ENCODE assay signal across 9 mouse cellular contexts in genomic region chr2:77401438-77402235, GRCm38 (mm10).
A peak's percentile ranks its signal among the peaks of the same experiment; 100 is the strongest.
DNase-seq lines count a peak whose midpoint lies in the region; ATAC-seq and TF ChIP-seq lines count a peak whose summit lies in the region.
"Had no signal": no experiment of that assay in that cellular context is flagged by ENCODE, and none has a peak within 500 bp of the region (broad histone marks: within the 10 kb centered on the region; RNA-seq: fewer than 3 reads in every experiment).

No protein-coding gene starts in this region.

- ATAC-seq in heart, embryonic 13.5 days (ENCODE audit: extremely low read depth, insufficient number of reproducible peaks, low FRiP score, low TSS enrichment): no peak
- peak; percentile 74 for ATAC-seq in forebrain, embryonic 14.5 days
- peak; percentile 60 for ATAC-seq in midbrain, postnatal 0 days (ENCODE audit: low FRiP score)

- H3K4me1 ChIP-seq in heart, embryonic 13.5 days: peaks cover 12% of the 10 kb centered on the region
- H3K4me1 ChIP-seq in brown adipose tissue, adult 24 weeks (ENCODE audit: control insufficient read depth, insufficient read depth, insufficient read length, low read length): 0 out of 2 replicates have a peak, but pooled peaks cover 5% of the 10 kb centered on the region
- H3K4me1 ChIP-seq in forebrain, embryonic 14.5 days (ENCODE audit: control insufficient read depth, insufficient read depth, low read length): 0 out of 2 replicates have a peak, but pooled peaks cover 4% of the 10 kb centered on the region
- H3K4me1 ChIP-seq in midbrain, postnatal 0 days (ENCODE audit: insufficient read depth, low read length): peaks cover 10% of the 10 kb centered on the region; the same call in 1 of the 2 replicates

- peak; percentile 64 for TF ChIP-seq CTCF in midbrain, postnatal 0 days (IDR thresholded peaks at IDR 0.05)

- H3K27ac ChIP-seq in heart, embryonic 13.5 days (replicated peaks): no peak overlapping the region
- no peak overlapping the region for H3K27ac ChIP-seq in brown adipose tissue, adult 24 weeks (replicated peaks; ENCODE audit: low read depth, low read length)
- H3K27ac ChIP-seq in forebrain, embryonic 14.5 days (ENCODE audit: low read depth, low read length): 0 out of 2 replicates have a peak overlapping the region, but pooled peaks have one; percentile 52
- no peak overlapping the region for H3K27ac ChIP-seq in midbrain, postnatal 0 days (ENCODE audit: low read depth, low read length)

- no peaks in the 10 kb centered on the region for H3K36me3 ChIP-seq in heart, embryonic 13.5 days
- no peaks in the 10 kb centered on the region for H3K36me3 ChIP-seq in forebrain, embryonic 14.5 days (ENCODE audit: control insufficient read depth, insufficient read depth, low read length)
- no peaks in the 10 kb centered on the region for H3K36me3 ChIP-seq in midbrain, postnatal 0 days (ENCODE audit: insufficient read depth, low read length)

- no peaks in the 10 kb centered on the region for H3K9me3 ChIP-seq in heart, embryonic 13.5 days
- no peaks in the 10 kb centered on the region for H3K9me3 ChIP-seq in forebrain, embryonic 14.5 days (replicated peaks; ENCODE audit: control insufficient read depth, low read length)
- no peaks in the 10 kb centered on the region for H3K9me3 ChIP-seq in midbrain, postnatal 0 days (ENCODE audit: low read length)

- peak overlapping the region; percentile 58 for H3K9ac ChIP-seq in heart, embryonic 13.5 days
- H3K9ac ChIP-seq in forebrain, embryonic 14.5 days (ENCODE audit: low read length): 0 out of 2 replicates have a peak overlapping the region, but pooled peaks have one; percentile 5
- H3K9ac ChIP-seq in midbrain, postnatal 0 days (replicated peaks; ENCODE audit: low read length, poor library complexity, severe bottlenecking): no peak overlapping the region

- peak overlapping the region; percentile 64 for H3K4me2 ChIP-seq in heart, embryonic 13.5 days
- peak overlapping the region; percentile 42 for H3K4me2 ChIP-seq in forebrain, embryonic 14.5 days (ENCODE audit: low read length)
- peak overlapping the region; percentile 29 for H3K4me2 ChIP-seq in midbrain, postnatal 0 days (ENCODE audit: low read depth, low read length, poor library complexity, severe bottlenecking)

- intact Hi-C loops in heart, postnatal 14 days (cut with DNase I): no loop called here

- H3K27me3 ChIP-seq in heart, embryonic 13.5 days (replicated peaks): 0 out of 2 replicates have a peak, but pooled peaks cover 5% of the 10 kb centered on the region
- H3K27me3 ChIP-seq in forebrain, embryonic 14.5 days (replicated peaks; ENCODE audit: control insufficient read depth, insufficient read depth, low read length): no peaks in the 10 kb centered on the region
- no peaks in the 10 kb centered on the region for H3K27me3 ChIP-seq in midbrain, postnatal 0 days (ENCODE audit: insufficient read depth, low read length)
- H3K27me3 ChIP-seq: CH12.LX had no signal

- H3K4me3 ChIP-seq in heart, embryonic 13.5 days: peak overlapping the region; percentile 32
- 0 out of 2 replicates have a peak overlapping the region, but pooled peaks have one; percentile 6 for H3K4me3 ChIP-seq in brown adipose tissue, adult 24 weeks (ENCODE audit: insufficient read depth, low read depth, low read length)
- 0 out of 2 replicates have a peak overlapping the region, but pooled peaks have one; percentile 2 for H3K4me3 ChIP-seq in forebrain, embryonic 14.5 days (ENCODE audit: low read depth, low read length)
- no peak overlapping the region for H3K4me3 ChIP-seq in midbrain, postnatal 0 days (ENCODE audit: low read depth, low read length)

- 6% methylated on average over 13 of the region's 13 CpGs for WGBS in heart, embryonic 13.5 days
- WGBS in forebrain, embryonic 14.5 days: 10% methylated on average over 13 of the region's 13 CpGs
- WGBS in midbrain, postnatal 0 days: 6% methylated on average over 13 of the region's 13 CpGs

- DNase-seq in heart, postnatal 14 days: no peak
- peak; percentile 68 for DNase-seq in forebrain, embryonic 14.5 days (ENCODE audit: low spot score)
- DNase-seq in layer of hippocampus, postnatal 10 days (ENCODE audit: low spot score in 2 of 2): peak; percentile 33 to 34
- peak; percentile 68 for DNase-seq in midbrain, postnatal 0 days (ENCODE audit: low spot score)
- DNase-seq in spleen, adult 12 weeks (ENCODE audit: low spot score): no peak
- no peak for DNase-seq in c-Kit-positive CD71-positive TER-119-positive erythroid progenitor cells, embryonic 14.5 days (ENCODE audit: low spot score)

Comparison
In these comparisons a context has a peak if more than half of its experiments do, and no peak if none do; other contexts are left out.
1. DNase-seq: peak in forebrain, embryonic 14.5 days (single experiment), layer of hippocampus, postnatal 10 days (2 of 2) and midbrain, postnatal 0 days (single experiment); none in heart, postnatal 14 days (0 of 2), spleen, adult 12 weeks (single experiment) and c-Kit-positive CD71-positive TER-119-positive erythroid progenitor cells, embryonic 14.5 days (single experiment).
2. Peak in every context shown above with its lines, with median percentiles within 50 percentile points of each other: H3K4me2 ChIP-seq.